Mouse (Mus musculus) forebrain, embryonic 12.5 days (tissue): Measurements from ENCODE around the gene Tnip2. TPM values are rescaled to one million over a fixed set of nuclear protein-coding genes. Genes with fewer than 3 reads are reported as not detected.

Source experiments
- ATAC-seq: fragments of 200-750 bp; cut with Nextera tagmentation; 2 replicates; pipeline ENCODE4 v1.8.0; 2017; ENCODE audit warnings: moderate TSS enrichment; ENCODE audit not compliant: low FRiP score
- H3K27ac ChIP-seq: fragments of 300-500 bp; sonication (generic); 2 replicates; pipeline ENCODE4 v1.5.1; 2016; ENCODE audit warnings: mild to moderate bottlenecking
- H3K27me3 ChIP-seq: fragments of 300-500 bp; sonication (generic); 2 replicates; pipeline ENCODE4 v1.6.1; 2016; ENCODE audit warnings: mild to moderate bottlenecking
- H3K36me3 ChIP-seq: fragments of 300-500 bp; sonication (generic); replicated peaks from 2 replicates; pipeline ENCODE4 v1.6.1; 2016; ENCODE audit warnings: mild to moderate bottlenecking
- H3K4me1 ChIP-seq: fragments of 300-500 bp; sonication (generic); 2 replicates; pipeline ENCODE4 v1.6.1; 2016
- H3K4me2 ChIP-seq: fragments of 300-500 bp; sonication (generic); 2 replicates; pipeline ENCODE4 v1.6.1; 2016; ENCODE audit warnings: mild to moderate bottlenecking, moderate library complexity
- H3K4me3 ChIP-seq: fragments of 300-500 bp; sonication (generic); replicated peaks from 2 replicates; pipeline ENCODE4 v1.5.1; 2016; ENCODE audit warnings: mild to moderate bottlenecking
- H3K9ac ChIP-seq: fragments of 300-500 bp; sonication (generic); 2 replicates; pipeline ENCODE4 v1.6.1; 2016; ENCODE audit warnings: mild to moderate bottlenecking
- H3K9me3 ChIP-seq: fragments of 300-500 bp; sonication (generic); 2 replicates; pipeline ENCODE4 v1.6.1; 2016
- WGBS: fragments of 180-500 bp; shearing (Covaris S2); methylation state at CpG from one replicate; pipeline ENCODE4 v1.1.7; 2016; 5-methylcytosine and 5-hydroxymethylcytosine counted together
- polyA plus RNA-seq: library from polyadenylated mRNA; unstranded; fragments of >200 nt; fragmentation: Nextera tagmentation; extraction: Ambion mirVana; gene quantifications from 2 replicates; pipeline ENCODE4 v1.2.1, GENCODE M21; 2016

The Tnip2 gene
- polyA plus RNA-seq, result 6.7 and 9.2 TPM in 2 replicates

DNA sequence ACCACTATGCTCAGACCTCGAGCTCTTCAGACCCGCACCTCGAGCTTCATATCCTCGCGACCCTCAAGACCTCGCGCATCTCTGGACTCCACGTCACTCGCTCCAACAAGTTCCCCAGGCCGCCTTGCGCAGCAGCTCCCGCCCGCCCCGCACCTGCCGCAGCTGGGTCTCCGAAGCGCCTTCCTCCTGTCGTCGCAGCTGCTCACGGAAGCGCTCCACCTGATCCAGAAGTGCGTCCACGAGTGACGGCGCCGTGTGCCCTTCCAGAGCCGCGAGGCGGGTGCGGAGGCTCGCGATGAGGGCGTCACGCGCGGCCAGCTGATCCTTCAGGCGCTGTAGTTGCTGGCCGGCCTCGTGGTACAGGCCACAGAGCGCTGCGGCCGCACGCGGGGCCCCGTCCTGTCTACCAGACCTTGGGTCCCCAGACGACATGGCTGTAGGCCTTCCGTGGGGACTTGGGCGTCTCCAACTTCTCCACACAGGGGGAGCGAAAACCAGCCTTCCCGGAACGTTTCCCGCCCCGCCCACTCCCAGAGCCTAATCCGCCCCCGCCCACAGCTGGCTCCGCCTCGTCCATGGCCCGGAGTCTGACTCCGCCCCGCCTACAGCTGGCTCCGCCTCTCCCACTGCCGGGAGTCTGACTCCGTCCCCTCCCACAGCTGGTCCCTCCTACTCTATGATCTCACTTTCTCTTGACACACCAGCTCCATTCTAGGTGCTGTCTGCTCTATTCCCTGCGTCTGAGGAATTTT, at the start of gene Tnip2:
Tnip2 (minus strand) TSS at position 526 of the 752 bp plus-strand sequence.
- no peaks in the 10 kb centered on the region for H3K9me3 ChIP-seq
- no peaks in the 10 kb centered on the region for H3K36me3 ChIP-seq
- H3K9ac ChIP-seq, result peak within 1 kb of the TSS; percentile 61
- peak; percentile 97 for ATAC-seq
- peaks cover 20% of the 10 kb centered on the region for H3K27me3 ChIP-seq
- peak within 1 kb of the TSS; percentile 68 for H3K4me3 ChIP-seq
- H3K27ac ChIP-seq, result no peak within 1 kb of the TSS
- peak within 1 kb of the TSS; percentile 85 for H3K4me2 ChIP-seq
- peaks cover 9% of the 10 kb centered on the region; the same call in 1 of the 2 replicates for H3K4me1 ChIP-seq
- under 1% methylated on average over 63 of the region's 64 CpGs for WGBS

DNA sequence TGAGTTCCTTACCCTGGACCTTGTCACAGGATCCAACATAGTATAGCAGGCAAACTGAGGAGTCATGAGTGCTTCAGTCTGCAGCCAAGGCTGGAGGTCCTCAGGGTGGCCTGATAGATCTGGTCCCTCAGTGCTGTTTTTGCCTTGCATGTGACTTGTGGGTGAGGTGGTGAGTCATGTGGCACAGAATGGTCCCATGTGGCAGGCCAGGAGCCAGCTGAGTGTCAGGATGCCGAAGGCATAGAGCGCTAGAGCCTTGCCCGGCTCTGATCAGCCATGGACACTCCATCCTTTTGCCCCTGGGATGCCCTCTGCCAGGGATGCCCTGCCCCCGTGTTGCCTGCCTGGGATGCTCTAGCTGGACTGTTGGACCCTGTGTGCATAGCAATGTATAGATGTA, 38.0 kb upstream of the Tnip2 start:
- no peak for ATAC-seq
- Histone ChIP-seq H3K4me1 (peaks cover 28% of the 10 kb centered on the region), H3K4me2 (no peak overlapping the region; the same call in 1 of the 2 replicates), H3K36me3 (peaks cover 48% of the 10 kb centered on the region), H3K27ac (no peak overlapping the region), H3K9ac (no peak overlapping the region), H3K9me3 (no peaks in the 10 kb centered on the region), H3K4me3 (no peak overlapping the region), H3K27me3 (peaks cover 3% of the 10 kb centered on the region)
- WGBS, result 98% methylated on average over 4 of the region's 4 CpGs

GRCm38 (mm10) chr5:34550251-34550650, 36.5 kb upstream of the Tnip2 start:
- Histone ChIP-seq H3K4me3 (peak overlapping the region; percentile 89), H3K36me3 (peaks cover 32% of the 10 kb centered on the region), H3K27ac (no peak overlapping the region), H3K9me3 (no peaks in the 10 kb centered on the region), H3K27me3 (peaks cover 3% of the 10 kb centered on the region), H3K9ac (peak overlapping the region; percentile 92), H3K4me2 (peak overlapping the region; percentile 62), H3K4me1 (peaks cover 28% of the 10 kb centered on the region)
- WGBS, result 9% methylated on average over 6 of the region's 6 CpGs
- 0 out of 2 replicates have a peak, but pooled peaks have one; percentile 6 for ATAC-seq

- H3K4me3 ChIP-seq, result peak overlapping the region; percentile 89
- H3K36me3 ChIP-seq, result peaks cover 28% of the 10 kb centered on the region
- H3K9me3 ChIP-seq, result no peaks in the 10 kb centered on the region
- under 1% methylated on average over 47 of the region's 49 CpGs for WGBS
- peak overlapping the region; percentile 92 for H3K9ac ChIP-seq
- H3K27ac ChIP-seq, result peak overlapping the region; percentile 63; the same call in 1 of the 2 replicates
- peak overlapping the region; percentile 62 for H3K4me2 ChIP-seq
- H3K4me1 ChIP-seq, result peaks cover 28% of the 10 kb centered on the region
- peak; percentile 92 for ATAC-seq
- peaks cover 3% of the 10 kb centered on the region for H3K27me3 ChIP-seq
Measured at GRCm38 (mm10) chr5:34549483-34550221, 35.9 kb upstream of the Tnip2 start.

- WGBS, result 32% methylated on average over 8 of the region's 8 CpGs
- H3K4me2 ChIP-seq, result peak overlapping the region; percentile 62
- no peaks in the 10 kb centered on the region for H3K9me3 ChIP-seq
- peak; percentile 43 for ATAC-seq
- H3K9ac ChIP-seq, result peak overlapping the region; percentile 92
- H3K36me3 ChIP-seq, result peaks cover 24% of the 10 kb centered on the region
- peaks cover 3% of the 10 kb centered on the region for H3K27me3 ChIP-seq
- no peak overlapping the region for H3K27ac ChIP-seq
- H3K4me1 ChIP-seq, result peaks cover 28% of the 10 kb centered on the region
- H3K4me3 ChIP-seq, result peak overlapping the region; percentile 89
Measured at GRCm38 (mm10) chr5:34549135-34549482, 35.3 kb upstream of the Tnip2 start.

- H3K4me3 ChIP-seq, result no peak overlapping the region
- peaks cover 23% of the 10 kb centered on the region for H3K4me1 ChIP-seq
- H3K27me3 ChIP-seq, result peaks cover 3% of the 10 kb centered on the region
- ATAC-seq, result no peak
- peaks cover 14% of the 10 kb centered on the region for H3K36me3 ChIP-seq
- no peak overlapping the region for H3K27ac ChIP-seq
- no peak overlapping the region for H3K9ac ChIP-seq
- no peak overlapping the region for H3K4me2 ChIP-seq
- no peaks in the 10 kb centered on the region for H3K9me3 ChIP-seq
Measured at GRCm38 (mm10) chr5:34547410-34547809, 33.6 kb upstream of the Tnip2 start.

DNA sequence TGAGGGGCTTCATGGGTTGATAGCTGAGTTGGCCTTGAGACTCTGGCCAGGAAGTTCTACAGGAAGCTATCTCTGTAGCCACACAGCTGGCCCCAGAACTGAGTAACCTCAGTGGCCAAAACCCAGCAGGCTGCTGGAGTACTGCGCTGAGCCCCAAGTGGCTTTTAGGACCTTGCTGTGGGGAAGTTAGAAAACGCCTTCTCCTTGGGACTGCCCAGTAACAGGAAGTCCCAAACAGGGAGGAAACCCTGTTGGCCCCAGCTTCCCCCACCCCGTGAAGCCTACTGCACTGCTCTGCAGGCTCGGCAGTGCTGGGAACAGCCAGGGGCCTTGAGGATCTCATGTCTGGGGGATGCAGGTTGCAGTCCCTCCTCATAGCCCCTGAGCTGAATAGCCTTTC, 29.3 kb upstream of the Tnip2 start:
- ATAC-seq, result no peak
- no peak overlapping the region for H3K9ac ChIP-seq
- no peaks in the 10 kb centered on the region for H3K27me3 ChIP-seq
- H3K36me3 ChIP-seq, result no peaks in the 10 kb centered on the region
- no peaks in the 10 kb centered on the region for H3K9me3 ChIP-seq
- no peak overlapping the region for H3K27ac ChIP-seq
- 68% methylated on average over 4 of the region's 4 CpGs for WGBS
- no peak overlapping the region for H3K4me3 ChIP-seq
- H3K4me1 ChIP-seq, result no peaks in the 10 kb centered on the region
- no peak overlapping the region for H3K4me2 ChIP-seq

DNA sequence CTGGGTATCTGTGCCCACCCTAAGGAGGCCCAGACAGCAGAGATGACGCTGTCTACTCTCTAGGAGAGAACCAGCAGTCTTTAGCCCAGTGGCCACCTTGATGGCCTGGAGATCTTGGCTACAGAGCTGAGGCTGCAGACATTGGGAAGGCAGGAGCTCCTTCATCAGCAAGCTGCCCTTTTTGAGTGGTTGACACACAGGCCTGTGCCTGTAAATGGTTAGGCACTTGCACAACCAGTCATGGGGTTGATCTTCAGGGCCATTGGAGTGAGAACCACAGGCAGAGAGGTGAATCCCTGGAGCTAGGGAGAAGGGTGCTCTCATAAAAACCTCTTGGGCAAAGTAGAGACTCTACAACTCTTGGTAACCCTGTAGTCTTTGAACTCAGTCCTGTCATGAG, 28.4 kb upstream of the Tnip2 start:
- 77% methylated on average over 1 of the region's 1 CpGs for WGBS
- H3K27me3 ChIP-seq, result no peaks in the 10 kb centered on the region
- no peaks in the 10 kb centered on the region for H3K36me3 ChIP-seq
- no peak overlapping the region for H3K9ac ChIP-seq
- H3K4me3 ChIP-seq, result no peak overlapping the region
- no peaks in the 10 kb centered on the region for H3K4me1 ChIP-seq
- no peaks in the 10 kb centered on the region for H3K9me3 ChIP-seq
- no peak overlapping the region for H3K4me2 ChIP-seq
- no peak for ATAC-seq
- H3K27ac ChIP-seq, result no peak overlapping the region

DNA sequence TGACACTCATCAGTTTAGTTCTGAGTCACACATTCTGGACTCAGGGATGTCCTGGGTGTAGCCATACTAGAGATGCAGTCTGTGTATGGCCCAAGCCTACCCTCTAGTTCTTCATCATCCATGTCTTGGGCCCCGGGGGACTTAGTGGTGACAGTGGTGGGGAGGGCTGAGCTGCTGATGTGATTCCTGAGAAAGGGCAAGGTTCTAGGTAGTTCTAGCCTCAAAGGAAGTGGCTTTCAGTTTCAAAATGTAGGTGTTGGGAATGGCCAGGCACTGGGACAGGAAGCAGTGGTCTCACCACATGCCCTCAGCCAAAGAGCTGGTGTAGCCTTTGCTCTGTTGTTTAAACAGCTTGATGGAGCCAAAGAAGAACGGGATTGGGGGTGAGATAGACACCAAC, 25.3 kb upstream of the Tnip2 start:
- Histone ChIP-seq H3K9ac (no peak overlapping the region), H3K4me1 (no peaks in the 10 kb centered on the region), H3K4me3 (no peak overlapping the region), H3K9me3 (no peaks in the 10 kb centered on the region), H3K27ac (no peak overlapping the region), H3K27me3 (no peaks in the 10 kb centered on the region), H3K36me3 (no peaks in the 10 kb centered on the region), H3K4me2 (no peak overlapping the region)
- ATAC-seq, result no peak
- WGBS, result 93% methylated on average over 2 of the region's 2 CpGs

- Histone ChIP-seq H3K27ac (no peak overlapping the region), H3K9me3 (no peaks in the 10 kb centered on the region), H3K27me3 (no peaks in the 10 kb centered on the region), H3K36me3 (no peaks in the 10 kb centered on the region), H3K4me1 (no peaks in the 10 kb centered on the region), H3K9ac (no peak overlapping the region), H3K4me3 (no peak overlapping the region), H3K4me2 (no peak overlapping the region)
- WGBS, result 40% methylated on average over 5 of the region's 5 CpGs
- ATAC-seq, result no peak
Measured at GRCm38 (mm10) chr5:34538527-34538926, 24.7 kb upstream of the Tnip2 start.

- H3K27ac ChIP-seq, result no peak overlapping the region
- no peaks in the 10 kb centered on the region for H3K27me3 ChIP-seq
- no peaks in the 10 kb centered on the region for H3K4me1 ChIP-seq
- H3K4me2 ChIP-seq, result no peak overlapping the region
- no peak for ATAC-seq
- no peaks in the 10 kb centered on the region for H3K36me3 ChIP-seq
- WGBS, result 80% methylated on average over 7 of the region's 7 CpGs
- no peak overlapping the region for H3K4me3 ChIP-seq
- H3K9me3 ChIP-seq, result no peaks in the 10 kb centered on the region
- H3K9ac ChIP-seq, result no peak overlapping the region
Measured at GRCm38 (mm10) chr5:34538079-34538478, 24.3 kb upstream of the Tnip2 start.

DNA sequence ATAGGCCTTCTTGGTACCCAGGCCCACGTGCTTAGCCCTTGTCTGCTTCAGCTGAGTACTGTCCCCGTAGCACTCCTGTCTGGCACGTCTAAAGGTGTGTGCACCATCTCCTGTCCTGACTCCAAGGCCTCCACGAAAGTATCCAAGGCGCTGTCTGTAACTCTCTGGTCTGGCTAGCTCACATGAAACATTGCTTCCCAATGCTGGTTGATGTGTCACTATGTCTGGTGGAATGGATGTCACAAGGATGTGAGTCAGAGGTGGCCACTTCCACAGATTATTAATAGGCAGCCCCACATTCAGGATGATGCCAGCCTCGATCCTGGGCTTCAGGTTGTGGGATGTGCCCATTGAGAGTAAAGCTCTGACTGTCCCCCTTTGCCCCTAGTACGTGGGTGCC, 22.0 kb upstream of the Tnip2 start:
- no peak overlapping the region for H3K4me3 ChIP-seq
- H3K4me1 ChIP-seq, result no peaks in the 10 kb centered on the region
- WGBS, result 84% methylated on average over 7 of the region's 7 CpGs
- no peaks in the 10 kb centered on the region for H3K9me3 ChIP-seq
- H3K4me2 ChIP-seq, result no peak overlapping the region
- no peak overlapping the region for H3K27ac ChIP-seq
- H3K9ac ChIP-seq, result no peak overlapping the region
- no peaks in the 10 kb centered on the region for H3K36me3 ChIP-seq
- no peaks in the 10 kb centered on the region for H3K27me3 ChIP-seq
- no peak for ATAC-seq
